Mouse (Mus musculus) heart, adult 9 months (tissue): ENCODE measurements around the gene Med10.

Source experiments
- DNase-seq, 2 experiments: peaks; one replicate each; pipeline ENCODE4 v3.0.0; 2022; ENCODE audit warnings: low spot score in 2 of 2

Gene Med10

GRCm38 (mm10) chr13:69830606-69831005 lies 28.4 kb downstream of the Med10 start:
- no peak for DNase-seq

- DNase-seq = no peak
These were observed 30.4 kb downstream of the Med10 start for GRCm38 (mm10) chr13:69832578-69832977.

GRCm38 (mm10) chr13:69833416-69833815 lies 31.2 kb downstream of the Med10 start:
- no peak for DNase-seq

- no peak for DNase-seq
These were observed 43.4 kb downstream of the Med10 start for GRCm38 (mm10) chr13:69845592-69845991.

GRCm38 (mm10) chr13:69849579-69849978 lies 47.4 kb downstream of the Med10 start:
- no peak for DNase-seq

GRCm38 (mm10) chr13:69852313-69852712 lies 50.1 kb downstream of the Med10 start:
- DNase-seq = no peak

- no peak for DNase-seq
These were observed 51.3 kb downstream of the Med10 start for GRCm38 (mm10) chr13:69853425-69854043.

GRCm38 (mm10) chr13:69855941-69856340 lies 53.7 kb downstream of the Med10 start:
- no peak for DNase-seq

- DNase-seq = no peak
These were observed 60.1 kb downstream of the Med10 start for GRCm38 (mm10) chr13:69862276-69862675.

GRCm38 (mm10) chr13:69864911-69865310 lies 62.7 kb downstream of the Med10 start:
- DNase-seq = no peak
